Mouse (Mus musculus) thymus, adult 2 months (tissue): ENCODE results near the gene E2f6. TPM values are rescaled to one million over a fixed set of nuclear protein-coding genes. Genes with fewer than 3 reads are reported as not detected.

Experiments used
- DNase-seq: peaks from one replicate; pipeline ENCODE4 v3.0.0; 2021
- H3K27ac ChIP-seq: fragments of 200-500 bp; 2 replicates; pipeline ENCODE4 v1.5.1; 2012; ENCODE audit warnings: low read length, control low read depth; ENCODE audit not compliant: control insufficient read depth, insufficient read depth
- H3K27me3 ChIP-seq: fragments of 200-500 bp; 2 replicates; pipeline ENCODE4 v1.6.1; 2012; ENCODE audit warnings: mild to moderate bottlenecking, low read length, moderate library complexity, mixed read lengths; ENCODE audit not compliant: control insufficient read depth, insufficient read depth
- H3K36me3 ChIP-seq: fragments of 200-500 bp; 2 replicates; pipeline ENCODE4 v1.6.1; 2012; ENCODE audit warnings: mild to moderate bottlenecking, low read length, moderate library complexity; ENCODE audit not compliant: control insufficient read depth, insufficient read depth
- H3K4me1 ChIP-seq: fragments of 200-500 bp; replicated peaks from 2 replicates; pipeline ENCODE4 v1.6.1; 2012; ENCODE audit warnings: low read length; ENCODE audit not compliant: control insufficient read depth, insufficient read depth
- H3K4me3 ChIP-seq: fragments of 200-500 bp; 2 replicates; pipeline ENCODE4 v1.5.1; 2012; ENCODE audit warnings: mild to moderate bottlenecking, low read length, control low read depth, moderate library complexity; ENCODE audit not compliant: control insufficient read depth, insufficient read depth
- CTCF ChIP-seq: fragments of 200-500 bp; IDR thresholded peaks from 2 replicates; pipeline ENCODE4 v1.5.1; 2012; ENCODE audit warnings: mild to moderate bottlenecking, control low read depth, low read length, moderate library complexity, borderline replicate concordance; ENCODE audit not compliant: control insufficient read depth, poor library complexity, insufficient read depth; ENCODE audit errors: extremely low read depth
- POLR2A ChIP-seq: fragments of 200-500 bp; IDR thresholded peaks from 2 replicates; pipeline ENCODE4 v1.6.1; 2012; ENCODE audit warnings: mild to moderate bottlenecking, low read length, control low read depth, moderate library complexity; ENCODE audit not compliant: control insufficient read depth, poor library complexity, insufficient read depth; ENCODE audit errors: extremely low read depth
- WGBS: fragments of 180-500 bp; shearing (Covaris S2); methylation state at CpG from one replicate; pipeline ENCODE4 v1.1.7; 2018; 5-methylcytosine and 5-hydroxymethylcytosine counted together
- polyA plus RNA-seq: library from polyadenylated mRNA; depleted of rRNA; stranded (reverse); fragments of >200 nt; gene quantifications from 2 replicates; pipeline ENCODE4 v1.2.3, GENCODE M21; 2012

E2f6 gene
- polyA plus RNA-seq, 1 experiment = 19.9 TPM

DNA sequence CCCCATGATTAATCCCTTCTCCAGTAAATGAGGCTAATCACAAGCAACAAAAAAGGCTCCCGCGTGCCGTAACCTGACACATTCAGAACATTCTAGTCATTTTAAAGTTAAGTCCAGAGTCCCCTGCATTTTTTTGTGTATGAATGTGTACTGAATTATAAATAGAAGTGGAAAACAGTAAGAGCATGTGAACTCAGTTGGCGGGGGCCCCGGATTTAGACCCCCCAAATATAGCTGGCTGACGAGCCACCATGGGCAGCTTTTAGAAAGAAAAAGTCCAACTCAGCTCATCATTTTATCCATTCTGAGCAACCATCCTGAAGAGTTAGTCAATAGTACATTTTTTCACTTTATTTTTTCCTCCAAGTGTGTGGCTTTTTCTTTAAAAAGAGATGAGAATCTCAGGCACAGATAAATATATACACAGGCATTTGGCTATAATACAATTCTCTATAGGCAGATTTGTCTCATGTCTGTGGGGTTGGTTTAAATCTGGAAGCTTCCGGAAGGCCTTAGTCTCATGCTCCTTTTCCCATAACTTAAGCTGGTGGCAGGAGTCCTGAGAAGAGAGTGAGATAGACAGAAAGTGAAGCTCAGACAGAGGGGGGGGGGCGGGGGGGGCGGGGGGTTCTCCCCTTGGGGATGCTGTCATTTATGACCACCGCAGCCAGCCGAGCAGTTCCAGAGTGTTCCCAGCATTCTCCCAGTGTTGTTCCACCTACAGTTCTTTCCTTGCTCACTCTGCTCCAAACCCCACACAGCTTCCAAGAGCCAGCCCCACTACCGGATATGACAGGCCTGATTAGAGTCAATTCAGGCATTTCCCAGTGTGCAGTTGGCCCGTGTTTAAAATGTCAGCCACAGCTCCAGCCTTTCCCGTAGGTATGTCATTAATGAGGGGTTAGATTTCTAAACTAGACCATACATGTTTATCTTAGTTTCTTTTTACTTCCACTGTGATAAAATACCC is 34.1 kb downstream of the E2f6 start:
- Histone ChIP-seq H3K27ac (no peak overlapping the region), H3K4me1 (no peaks in the 10 kb centered on the region), H3K4me3 (no peak overlapping the region), H3K27me3 (no peaks in the 10 kb centered on the region), H3K36me3 (no peaks in the 10 kb centered on the region)
- 89% methylated on average over 14 of the region's 14 CpGs for WGBS
- no peak for TF ChIP-seq POLR2A
- no peak for TF ChIP-seq CTCF
- DNase-seq = no peak

DNA sequence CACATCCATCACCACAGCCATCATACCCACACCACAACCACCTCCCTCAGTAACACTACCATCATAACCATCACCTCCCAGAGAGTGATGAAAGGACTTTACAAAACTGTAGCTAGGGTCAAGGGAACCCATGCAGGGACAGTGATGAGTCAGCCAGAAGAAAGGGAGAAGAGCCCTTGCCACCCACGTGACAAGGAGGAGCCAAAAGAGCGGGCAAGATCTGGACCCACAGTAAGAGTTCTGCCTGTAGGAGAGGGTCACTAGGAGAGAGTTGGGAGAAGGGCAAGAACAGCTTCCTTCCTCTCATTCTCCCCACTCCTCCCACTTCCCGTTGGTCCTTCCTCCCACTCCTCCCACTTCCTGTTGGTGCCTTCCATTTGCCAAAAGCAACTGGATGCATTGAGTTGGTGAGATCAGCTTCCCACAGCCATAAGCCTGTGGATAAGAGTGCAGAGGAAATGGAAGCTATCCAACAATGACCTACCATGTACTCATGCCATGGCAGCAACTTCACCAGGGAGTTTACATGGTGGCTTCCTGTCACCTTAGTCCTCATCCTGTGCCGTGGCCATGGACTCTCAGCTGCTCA is 36.5 kb downstream of the E2f6 start:
- Histone ChIP-seq H3K4me3 (no peak overlapping the region), H3K36me3 (no peaks in the 10 kb centered on the region), H3K4me1 (no peaks in the 10 kb centered on the region), H3K27ac (no peak overlapping the region), H3K27me3 (no peaks in the 10 kb centered on the region)
- no peak for DNase-seq
- TF ChIP-seq CTCF (no peak), POLR2A (no peak)
- 71% methylated on average over 4 of the region's 4 CpGs for WGBS

DNA sequence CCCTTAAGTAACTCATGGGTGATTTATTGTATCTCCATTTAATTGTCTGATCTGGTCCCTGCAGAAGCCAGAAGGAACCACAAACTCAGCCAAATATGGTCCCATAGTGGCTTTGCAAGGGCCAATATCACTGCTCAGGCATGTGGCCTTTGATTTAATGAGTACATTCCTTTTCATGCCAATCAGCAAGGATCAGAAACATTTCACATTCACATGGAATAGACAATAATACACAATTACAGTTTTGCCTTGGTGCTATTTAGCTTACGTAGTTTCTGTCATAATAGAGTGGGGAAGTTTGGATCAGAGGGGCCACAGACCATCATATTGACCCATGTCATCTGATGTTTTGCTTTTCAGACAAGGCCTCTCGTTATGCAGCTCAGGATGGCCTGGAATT is 37.7 kb downstream of the E2f6 start:
- Histone ChIP-seq H3K27me3 (no peaks in the 10 kb centered on the region), H3K27ac (no peak overlapping the region), H3K36me3 (no peaks in the 10 kb centered on the region), H3K4me3 (no peak overlapping the region), H3K4me1 (no peaks in the 10 kb centered on the region)
- 96% methylated on average over 2 of the region's 2 CpGs for WGBS
- no peak for DNase-seq
- TF ChIP-seq POLR2A = no peak

DNA sequence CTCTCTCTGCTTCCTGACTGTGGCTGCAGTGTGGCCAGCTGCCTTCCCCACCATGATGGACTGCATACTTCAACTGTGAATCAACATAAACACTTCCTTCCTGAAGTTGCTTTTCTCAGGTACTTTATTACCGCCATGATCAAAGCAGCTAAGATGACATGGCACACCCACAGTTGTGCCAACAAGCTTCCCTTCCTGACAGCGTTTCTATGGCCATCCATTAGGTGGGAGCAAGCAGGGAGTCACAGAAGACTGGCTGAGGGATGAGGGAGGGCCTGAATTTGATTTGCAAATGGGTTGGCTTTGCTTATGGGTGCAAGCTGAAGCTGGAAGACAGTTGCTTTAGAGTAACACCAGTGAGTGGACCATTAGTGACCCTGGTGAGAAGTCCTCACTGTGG is 39.1 kb downstream of the E2f6 start:
- no peak for TF ChIP-seq POLR2A
- no peak for TF ChIP-seq CTCF
- H3K4me1 ChIP-seq = no peaks in the 10 kb centered on the region
- H3K36me3 ChIP-seq = no peaks in the 10 kb centered on the region
- H3K4me3 ChIP-seq = no peak overlapping the region
- H3K27me3 ChIP-seq = no peaks in the 10 kb centered on the region
- WGBS = 31% methylated on average over 2 of the region's 2 CpGs
- H3K27ac ChIP-seq = no peak overlapping the region
- DNase-seq = no peak

DNA sequence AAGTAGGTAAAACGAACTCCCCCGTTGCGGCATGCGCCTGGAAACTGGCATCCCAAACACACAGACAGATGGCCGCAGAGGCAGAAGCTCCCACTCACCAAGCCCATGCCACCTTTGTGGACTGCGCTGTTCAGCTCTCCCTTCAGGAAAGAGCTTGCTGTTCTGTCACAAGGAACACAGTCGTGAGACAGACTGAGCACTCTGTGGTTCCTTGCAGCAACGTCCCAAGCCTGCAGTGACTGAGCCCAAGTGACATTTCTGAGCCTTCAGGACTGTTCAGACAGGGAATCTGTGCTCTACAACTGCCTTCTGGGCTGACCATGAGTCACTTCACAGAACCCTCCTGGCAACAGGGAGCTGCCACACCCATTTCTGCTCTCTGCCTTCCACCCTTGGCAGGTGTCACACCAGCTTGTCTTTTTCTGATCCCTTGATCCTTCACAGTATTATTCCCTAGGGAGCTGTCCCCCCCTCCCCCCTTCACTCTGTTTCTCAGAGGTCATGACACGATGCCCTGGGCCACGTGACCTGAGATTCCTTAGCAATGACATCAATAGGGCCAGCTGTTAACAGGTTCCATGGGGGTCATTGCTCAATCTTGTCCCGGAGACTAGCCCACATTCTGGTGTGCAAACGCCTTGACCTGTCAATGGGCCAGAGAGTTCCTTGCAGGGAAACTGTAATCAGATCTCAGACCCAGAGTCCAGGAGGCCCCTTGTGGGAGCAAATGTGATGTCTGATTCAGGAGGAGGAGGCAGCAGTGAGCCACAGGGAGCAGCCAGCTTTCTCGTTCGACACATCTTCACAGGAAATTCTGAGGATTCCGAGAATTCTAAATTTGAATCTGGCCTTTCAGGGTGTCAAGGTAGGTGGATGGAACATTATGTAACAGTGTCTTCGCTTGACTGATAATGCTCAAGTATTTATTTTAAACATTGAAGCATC is 39.9 kb downstream of the E2f6 start:
- Histone ChIP-seq H3K27me3 (no peaks in the 10 kb centered on the region), H3K36me3 (no peaks in the 10 kb centered on the region), H3K4me1 (no peaks in the 10 kb centered on the region), H3K4me3 (no peak overlapping the region), H3K27ac (no peak overlapping the region)
- TF ChIP-seq CTCF (no peak), POLR2A (no peak)
- no peak for DNase-seq
- 86% methylated on average over 16 of the region's 16 CpGs for WGBS

DNA sequence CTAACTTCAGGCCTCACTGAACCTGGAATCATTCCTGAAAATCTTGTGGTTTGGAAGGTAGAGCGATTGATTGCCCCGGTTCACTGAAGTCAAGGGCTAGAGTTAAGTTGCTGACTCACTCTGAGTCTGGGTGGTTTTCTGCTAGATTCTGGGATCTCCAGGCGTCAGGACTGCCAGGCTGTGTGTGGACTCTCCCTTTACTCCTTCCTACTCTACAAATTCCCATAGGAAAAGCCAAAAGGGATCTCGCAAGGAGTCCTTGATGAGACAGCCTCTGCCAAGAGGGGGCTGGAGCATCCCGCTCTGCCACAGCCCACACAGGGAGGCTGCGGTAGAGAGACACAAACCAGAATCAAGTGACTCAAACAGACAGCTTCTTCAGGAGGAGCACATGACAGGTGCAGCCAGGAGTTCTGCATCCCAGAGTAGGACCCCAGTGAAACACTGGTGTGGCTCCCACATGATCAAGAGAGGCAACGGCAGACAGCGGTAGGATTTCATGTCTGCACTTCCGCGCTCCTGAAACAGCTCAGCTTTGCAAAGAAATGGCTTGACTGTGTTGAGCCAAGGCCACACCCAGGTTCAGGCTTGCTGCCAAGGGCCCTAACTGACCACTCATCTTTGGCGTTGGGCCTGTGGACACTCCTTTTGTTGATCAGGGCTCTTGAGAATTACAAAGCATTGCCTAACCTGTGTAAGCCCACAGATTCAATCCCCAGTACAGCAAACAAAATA is 42.8 kb downstream of the E2f6 start:
- Histone ChIP-seq H3K4me1 (no peaks in the 10 kb centered on the region), H3K27me3 (no peaks in the 10 kb centered on the region), H3K27ac (no peak overlapping the region), H3K4me3 (no peak overlapping the region), H3K36me3 (no peaks in the 10 kb centered on the region)
- no peak for TF ChIP-seq POLR2A
- TF ChIP-seq CTCF = no peak
- no peak for DNase-seq
- WGBS = 78% methylated on average over 11 of the region's 11 CpGs
